Mouse (Mus musculus) embryonic facial prominence, embryonic 13.5 days (tissue): ENCODE results near the gene Ppm1k. TPM values are rescaled to one million over a fixed set of nuclear protein-coding genes. Genes with fewer than 3 reads are reported as not detected.
"Not testable (repeated sequence)": the region's sequence is repeated elsewhere in the genome, so short reads cannot be mapped to it uniquely, and the experiment has no call there.

ENCODE experiments used
- ATAC-seq: fragments of 200-750 bp; cut with Nextera tagmentation; 2 replicates; pipeline ENCODE4 v1.8.0; 2017; ENCODE audit warnings: low read depth; ENCODE audit not compliant: insufficient number of reproducible peaks, insufficient read depth, low FRiP score, low TSS enrichment
- H3K27ac ChIP-seq: fragments of 300-500 bp; sonication (generic); 2 replicates; pipeline ENCODE4 v1.5.1; 2015; ENCODE audit warnings: moderate library complexity, mild to moderate bottlenecking, inconsistent platforms
- H3K27me3 ChIP-seq: fragments of 300-500 bp; sonication (generic); 2 replicates; pipeline ENCODE4 v1.6.1; 2015; ENCODE audit warnings: mild to moderate bottlenecking, inconsistent platforms
- H3K36me3 ChIP-seq: fragments of 300-500 bp; sonication (generic); 2 replicates; pipeline ENCODE4 v1.6.1; 2015; ENCODE audit warnings: mild to moderate bottlenecking, inconsistent platforms
- H3K4me1 ChIP-seq: fragments of 300-500 bp; sonication (generic); 2 replicates; pipeline ENCODE4 v1.6.1; 2015; ENCODE audit warnings: inconsistent platforms
- H3K4me2 ChIP-seq: fragments of 300-500 bp; sonication (generic); 2 replicates; pipeline ENCODE4 v1.6.1; 2015; ENCODE audit warnings: moderate library complexity, mild to moderate bottlenecking, inconsistent platforms
- H3K4me3 ChIP-seq: fragments of 300-500 bp; sonication (generic); 2 replicates; pipeline ENCODE4 v1.5.1; 2015; ENCODE audit warnings: mild to moderate bottlenecking, inconsistent platforms
- H3K9ac ChIP-seq: fragments of 300-500 bp; sonication (generic); 2 replicates; pipeline ENCODE4 v1.6.1; 2015; ENCODE audit warnings: mild to moderate bottlenecking, inconsistent platforms
- H3K9me3 ChIP-seq: fragments of 300-500 bp; sonication (generic); 2 replicates; pipeline ENCODE4 v1.6.1; 2016; ENCODE audit warnings: inconsistent platforms
- WGBS: fragments of 180-500 bp; shearing (Covaris S2); methylation state at CpG from one replicate; pipeline ENCODE4 v1.1.7; 2015; ENCODE audit warnings: mixed read lengths; 5-methylcytosine and 5-hydroxymethylcytosine counted together
- polyA plus RNA-seq: library from polyadenylated mRNA; unstranded; fragments of >200 nt; fragmentation: Nextera tagmentation; extraction: Ambion mirVana; gene quantifications from 2 replicates; pipeline ENCODE4 v1.2.1, GENCODE M21; 2015

Ppm1k gene
- polyA plus RNA-seq, 1 experiment from 2014 or later = 5.6 TPM

GRCm38 (mm10) chr6:57544866-57545265 lies 9.6 kb upstream of the Ppm1k start:
- no peak overlapping the region for H3K27ac ChIP-seq
- 74% methylated on average over 2 of the region's 2 CpGs for WGBS
- no peak for ATAC-seq
- no peaks in the 10 kb centered on the region for H3K9me3 ChIP-seq
- H3K9ac ChIP-seq = no peak overlapping the region
- H3K27me3 ChIP-seq = no peaks in the 10 kb centered on the region
- no peak overlapping the region for H3K4me3 ChIP-seq
- H3K4me2 ChIP-seq = no peak overlapping the region
- H3K36me3 ChIP-seq = no peaks in the 10 kb centered on the region
- H3K4me1 ChIP-seq = no peaks in the 10 kb centered on the region

- H3K27me3 ChIP-seq, ATAC-seq, H3K4me1 ChIP-seq, H3K9me3 ChIP-seq, H3K36me3 ChIP-seq, H3K4me2 ChIP-seq, H3K4me3 ChIP-seq, H3K9ac ChIP-seq, H3K27ac ChIP-seq: not testable (repeated sequence)
These were observed 8.3 kb upstream of the Ppm1k start for GRCm38 (mm10) chr6:57543591-57543990.

GRCm38 (mm10) chr6:57541737-57542335 lies 6.6 kb upstream of the Ppm1k start:
- ATAC-seq = no peak

GRCm38 (mm10) chr6:57540950-57541498 lies 5.8 kb upstream of the Ppm1k start:
- H3K9me3 ChIP-seq = no peaks in the 10 kb centered on the region
- no peaks in the 10 kb centered on the region for H3K36me3 ChIP-seq
- H3K27me3 ChIP-seq = no peaks in the 10 kb centered on the region
- ATAC-seq = no peak
- H3K4me3 ChIP-seq = no peak overlapping the region
- H3K9ac ChIP-seq = no peak overlapping the region
- no peaks in the 10 kb centered on the region for H3K4me1 ChIP-seq
- no peak overlapping the region for H3K4me2 ChIP-seq
- H3K27ac ChIP-seq = no peak overlapping the region
- WGBS = 77% methylated on average over 5 of the region's 5 CpGs

More at GRCm38 (mm10) chr6:57541737-57542335, 6.6 kb upstream of the Ppm1k start:
- H3K9ac ChIP-seq = no peak overlapping the region
- no peaks in the 10 kb centered on the region for H3K4me1 ChIP-seq
- H3K36me3 ChIP-seq = no peaks in the 10 kb centered on the region
- WGBS = 89% methylated on average over 1 of the region's 1 CpGs
- no peaks in the 10 kb centered on the region for H3K27me3 ChIP-seq
- no peak overlapping the region for H3K4me2 ChIP-seq
- H3K27ac ChIP-seq = no peak overlapping the region
- H3K4me3 ChIP-seq = no peak overlapping the region
- H3K9me3 ChIP-seq = no peaks in the 10 kb centered on the region

- H3K4me2 ChIP-seq = no peak overlapping the region
- H3K9me3 ChIP-seq = no peaks in the 10 kb centered on the region
- no peak overlapping the region for H3K27ac ChIP-seq
- H3K4me1 ChIP-seq = peaks cover 14% of the 10 kb centered on the region
- 70% methylated on average over 5 of the region's 5 CpGs for WGBS
- H3K9ac ChIP-seq = no peak overlapping the region
- no peak for ATAC-seq
- H3K4me3 ChIP-seq = no peak overlapping the region
- no peaks in the 10 kb centered on the region for H3K27me3 ChIP-seq
- H3K36me3 ChIP-seq = no peaks in the 10 kb centered on the region
These were observed 2.6 kb upstream of the Ppm1k start for GRCm38 (mm10) chr6:57537887-57538286.

GRCm38 (mm10) chr6:57535971-57536669 lies 852 bp upstream of the Ppm1k start:
- ATAC-seq = no peak; the same call in 1 of the 2 replicates
- Histone ChIP-seq H3K36me3 (no peaks in the 10 kb centered on the region), H3K27me3 (no peaks in the 10 kb centered on the region)

GRCm38 (mm10) chr6:57534611-57535286 lies 519 bp downstream of the Ppm1k start:
- peak overlapping the region; percentile 73 for H3K4me3 ChIP-seq
- peaks cover 14% of the 10 kb centered on the region for H3K4me1 ChIP-seq
- WGBS = under 1% methylated on average over 31 of the region's 31 CpGs
- no peak for ATAC-seq
- H3K36me3 ChIP-seq = no peaks in the 10 kb centered on the region
- peak overlapping the region; percentile 65 for H3K4me2 ChIP-seq
- H3K27me3 ChIP-seq = no peaks in the 10 kb centered on the region
- peak overlapping the region; percentile 91 for H3K27ac ChIP-seq
- H3K9ac ChIP-seq = peak overlapping the region; percentile 83
- H3K9me3 ChIP-seq = no peaks in the 10 kb centered on the region

More at GRCm38 (mm10) chr6:57535971-57536669, 852 bp upstream of the Ppm1k start:
- peak overlapping the region; percentile 71 for H3K9ac ChIP-seq
- peaks cover 14% of the 10 kb centered on the region for H3K4me1 ChIP-seq
- no peaks in the 10 kb centered on the region for H3K9me3 ChIP-seq
- WGBS = 23% methylated on average over 14 of the region's 14 CpGs
- H3K4me3 ChIP-seq = peak overlapping the region; percentile 73
- H3K4me2 ChIP-seq = peak overlapping the region; percentile 65
- H3K27ac ChIP-seq = peak overlapping the region; percentile 91

- Histone ChIP-seq H3K27ac (peak overlapping the region; percentile 91), H3K27me3 (no peaks in the 10 kb centered on the region), H3K9me3 (no peaks in the 10 kb centered on the region), H3K4me2 (peak overlapping the region; percentile 65), H3K4me1 (peaks cover 14% of the 10 kb centered on the region), H3K36me3 (no peaks in the 10 kb centered on the region), H3K9ac (peak overlapping the region; percentile 83), H3K4me3 (peak overlapping the region; percentile 73)
- 2% methylated on average over 8 of the region's 8 CpGs for WGBS
- ATAC-seq = no peak
These were observed 1.0 kb downstream of the Ppm1k start for GRCm38 (mm10) chr6:57534231-57534610.

GRCm38 (mm10) chr6:57533410-57533809 lies 1.9 kb downstream of the Ppm1k start:
- H3K4me3 ChIP-seq = peak overlapping the region; percentile 73

GRCm38 (mm10) chr6:57532022-57532421 lies 3.2 kb downstream of the Ppm1k start:
- H3K36me3 ChIP-seq = no peaks in the 10 kb centered on the region
- WGBS = 65% methylated on average over 1 of the region's 1 CpGs
- H3K27ac ChIP-seq = no peak overlapping the region
- H3K4me3 ChIP-seq = no peak overlapping the region
- no peaks in the 10 kb centered on the region for H3K9me3 ChIP-seq
- no peak for ATAC-seq
- H3K9ac ChIP-seq = no peak overlapping the region
- no peaks in the 10 kb centered on the region for H3K27me3 ChIP-seq
- no peak overlapping the region for H3K4me2 ChIP-seq
- peaks cover 14% of the 10 kb centered on the region for H3K4me1 ChIP-seq

More at GRCm38 (mm10) chr6:57533410-57533809, 1.9 kb downstream of the Ppm1k start:
- H3K9me3 ChIP-seq = no peaks in the 10 kb centered on the region
- no peaks in the 10 kb centered on the region for H3K27me3 ChIP-seq
- H3K4me1 ChIP-seq = peaks cover 14% of the 10 kb centered on the region
- no peak for ATAC-seq
- H3K4me2 ChIP-seq = peak overlapping the region; percentile 65
- no peaks in the 10 kb centered on the region for H3K36me3 ChIP-seq
- WGBS = 58% methylated on average over 2 of the region's 2 CpGs
- H3K9ac ChIP-seq = 0 out of 2 replicates have a peak overlapping the region, but pooled peaks have one; percentile 83
- no peak overlapping the region for H3K27ac ChIP-seq

GRCm38 (mm10) chr6:57531441-57531840 lies 3.8 kb downstream of the Ppm1k start:
- H3K27ac ChIP-seq = no peak overlapping the region
- no peaks in the 10 kb centered on the region for H3K9me3 ChIP-seq
- no peak for ATAC-seq
- H3K27me3 ChIP-seq = no peaks in the 10 kb centered on the region
- H3K4me3 ChIP-seq = no peak overlapping the region
- H3K9ac ChIP-seq = no peak overlapping the region
- H3K36me3 ChIP-seq = no peaks in the 10 kb centered on the region
- peaks cover 14% of the 10 kb centered on the region for H3K4me1 ChIP-seq
- no peak overlapping the region for H3K4me2 ChIP-seq
- WGBS = 82% methylated on average over 1 of the region's 1 CpGs
